In the genomic region with DNA sequence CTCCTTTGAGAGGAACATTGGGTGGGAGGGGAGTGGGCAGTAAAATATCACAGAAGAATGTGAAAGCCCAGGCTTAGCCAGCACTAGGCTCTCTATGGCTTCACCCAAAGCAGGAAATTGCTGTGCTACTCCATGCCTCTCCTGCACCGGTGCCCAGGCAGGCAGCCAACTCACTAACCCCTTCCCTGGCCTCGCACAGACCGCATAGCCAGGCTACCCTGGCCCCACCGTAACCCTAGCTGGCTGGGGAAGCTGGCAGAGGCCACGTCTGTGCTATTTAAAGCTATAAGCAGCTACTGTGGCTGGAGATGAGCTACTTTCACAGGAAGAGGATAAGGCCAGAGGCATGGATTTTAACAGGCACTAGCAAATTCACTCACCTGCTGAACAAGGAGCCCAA, we compare ENCODE assay signal across 7 mouse cellular contexts. TPM values are rescaled to one million over a fixed set of nuclear protein-coding genes. Genes with fewer than 3 reads are reported as not detected.
A peak's percentile ranks its signal among the peaks of the same experiment; 100 is the strongest.
DNase-seq lines count a peak whose midpoint lies in the region; ATAC-seq lines count a peak whose summit lies in the region.

No protein-coding gene starts in this region.

- no peak overlapping the region for H3K4me2 ChIP-seq in embryonic facial prominence, embryonic 14.5 days (ENCODE audit: low read depth, low read length)
- H3K4me2 ChIP-seq in heart, embryonic 13.5 days: peak overlapping the region; percentile 26
- no peak overlapping the region for H3K4me2 ChIP-seq in midbrain, embryonic 15.5 days

- no peaks in the 10 kb centered on the region for H3K9me3 ChIP-seq in embryonic facial prominence, embryonic 14.5 days (ENCODE audit: control insufficient read depth, low read length)
- no peaks in the 10 kb centered on the region for H3K9me3 ChIP-seq in heart, embryonic 13.5 days
- H3K9me3 ChIP-seq in midbrain, embryonic 15.5 days: no peaks in the 10 kb centered on the region

- H3K27ac ChIP-seq in embryonic facial prominence, embryonic 14.5 days (replicated peaks; ENCODE audit: low read depth, low read length): no peak overlapping the region
- peak overlapping the region; percentile 88 for H3K27ac ChIP-seq in heart, embryonic 13.5 days (replicated peaks)
- H3K27ac ChIP-seq in midbrain, embryonic 15.5 days: no peak overlapping the region

- H3K27me3 ChIP-seq in embryonic facial prominence, embryonic 14.5 days (replicated peaks; ENCODE audit: control insufficient read depth, insufficient read depth, low read length): no peaks in the 10 kb centered on the region
- no peaks in the 10 kb centered on the region for H3K27me3 ChIP-seq in heart, embryonic 13.5 days (replicated peaks)
- H3K27me3 ChIP-seq in midbrain, embryonic 15.5 days (replicated peaks): no peaks in the 10 kb centered on the region

- H3K4me3 ChIP-seq in embryonic facial prominence, embryonic 14.5 days (ENCODE audit: low read depth, low read length): no peak overlapping the region
- H3K4me3 ChIP-seq in heart, embryonic 13.5 days: no peak overlapping the region
- H3K4me3 ChIP-seq in midbrain, embryonic 15.5 days: no peak overlapping the region

- H3K9ac ChIP-seq in embryonic facial prominence, embryonic 14.5 days (ENCODE audit: low read depth, low read length): no peak overlapping the region
- peak overlapping the region; percentile 2; the same call in 1 of the 2 replicates for H3K9ac ChIP-seq in heart, embryonic 13.5 days
- H3K9ac ChIP-seq in midbrain, embryonic 15.5 days: no peak overlapping the region

- peaks cover 11% of the 10 kb centered on the region for H3K4me1 ChIP-seq in embryonic facial prominence, embryonic 14.5 days (ENCODE audit: control insufficient read depth, insufficient read depth, low read length)
- peaks cover 35% of the 10 kb centered on the region for H3K4me1 ChIP-seq in heart, embryonic 13.5 days
- H3K4me1 ChIP-seq in midbrain, embryonic 15.5 days: peaks cover 10% of the 10 kb centered on the region

- DNase-seq in right cerebral cortex, adult 18-20 months: peak; percentile 10
- no peak for DNase-seq in right cerebral cortex, postnatal 36 days (ENCODE audit: low spot score in 2 of 2)
- peak; percentile 90 for DNase-seq in embryonic facial prominence, embryonic 14.5 days (ENCODE audit: low spot score)
- peak; percentile 42 to 74 for DNase-seq in kidney, postnatal 36 days

- H3K36me3 ChIP-seq in embryonic facial prominence, embryonic 14.5 days (ENCODE audit: control insufficient read depth, insufficient read depth, low read length): no peaks in the 10 kb centered on the region
- H3K36me3 ChIP-seq in heart, embryonic 13.5 days: no peaks in the 10 kb centered on the region
- no peaks in the 10 kb centered on the region for H3K36me3 ChIP-seq in midbrain, embryonic 15.5 days (replicated peaks)

- 16% methylated on average over 5 of the region's 5 CpGs for WGBS in embryonic facial prominence, embryonic 14.5 days
- 2% methylated on average over 5 of the region's 5 CpGs for WGBS in heart, embryonic 13.5 days
- 46% methylated on average over 5 of the region's 5 CpGs for WGBS in midbrain, embryonic 15.5 days

- ATAC-seq in embryonic facial prominence, embryonic 14.5 days (ENCODE audit: low read depth): peak; percentile 96
- peak; percentile 91 for ATAC-seq in heart, embryonic 13.5 days (ENCODE audit: extremely low read depth, insufficient number of reproducible peaks, low FRiP score, low TSS enrichment)
- peak; percentile 81 for ATAC-seq in midbrain, embryonic 15.5 days (replicated peaks)
- ATAC-seq in CD4-positive, CD25-positive, alpha-beta regulatory T cell, adult 4 months: no peak

RNA-seq across cellular contexts. Expression of gene Adamts3, which starts 38.8 kb away (rescaled TPM):
- polyA plus RNA-seq in embryonic facial prominence, embryonic 14.5 days (2014; fragmentation: Nextera tagmentation; extraction: Ambion mirVana): 5.6 and 6.5 TPM in 2 replicates
- 2.9 and 3.5 TPM in 2 replicates for polyA plus RNA-seq in heart, embryonic 13.5 days (2015; fragmentation: Nextera tagmentation; extraction: Ambion mirVana)
- polyA plus RNA-seq in midbrain, embryonic 15.5 days (2015; fragmentation: Nextera tagmentation; extraction: Ambion mirVana): 3.3 and 3.7 TPM in 2 replicates
- not detected for polyA plus RNA-seq in CD4-positive, CD25-positive, alpha-beta regulatory T cell, adult 4 months (2017; shearing (Covaris generic))

Comparison
In these comparisons a context has a peak if more than half of its experiments do, and no peak if none do; other contexts are left out.
1. DNase-seq: peak in right cerebral cortex, adult 18-20 months (single experiment), embryonic facial prominence, embryonic 14.5 days (single experiment) and kidney, postnatal 36 days (2 of 2); none in right cerebral cortex, postnatal 36 days (0 of 2).